Mouse (Mus musculus) heart, embryonic 10.5 days (tissue): ENCODE measurements around the gene Il11ra1. TPM values are rescaled to one million over a fixed set of nuclear protein-coding genes. Genes with fewer than 3 reads are reported as not detected.
A peak's percentile ranks its signal among the peaks of the same experiment; 100 is the strongest.
"Not testable (repeated sequence)": the region's sequence is repeated elsewhere in the genome, so short reads cannot be mapped to it uniquely, and the experiment has no call there.

Source experiments
- DNase-seq: peaks from one replicate; pipeline ENCODE4 v3.0.0-alpha.2; 2017; ENCODE audit warnings: low spot score
- H3K27ac ChIP-seq: fragments of 300-500 bp; sonication (generic); 2 replicates; pipeline ENCODE4 v1.5.1; 2016; ENCODE audit warnings: mild to moderate bottlenecking
- H3K27me3 ChIP-seq: fragments of 300-500 bp; sonication (generic); 2 replicates; pipeline ENCODE4 v1.6.1; 2016; ENCODE audit warnings: mild to moderate bottlenecking; ENCODE audit not compliant: poor library complexity, insufficient read depth, severe bottlenecking
- H3K36me3 ChIP-seq: fragments of 300-500 bp; sonication (generic); 2 replicates; pipeline ENCODE4 v1.6.1; 2016; ENCODE audit warnings: mild to moderate bottlenecking, moderate library complexity
- H3K4me1 ChIP-seq: fragments of 300-500 bp; sonication (generic); 2 replicates; pipeline ENCODE4 v1.6.1; 2016; ENCODE audit warnings: mild to moderate bottlenecking
- H3K4me3 ChIP-seq: fragments of 300-500 bp; sonication (generic); 2 replicates; pipeline ENCODE4 v1.5.1; 2016; ENCODE audit warnings: mild to moderate bottlenecking, moderate library complexity
- H3K9me3 ChIP-seq: fragments of 300-500 bp; sonication (generic); 2 replicates; pipeline ENCODE4 v1.6.1; 2016; ENCODE audit warnings: mild to moderate bottlenecking, moderate library complexity
- WGBS: fragments of 180-500 bp; shearing (Covaris S2); methylation state at CpG from one replicate; pipeline ENCODE4 v1.1.7; 2016; 5-methylcytosine and 5-hydroxymethylcytosine counted together
- polyA plus RNA-seq: library from polyadenylated mRNA; unstranded; fragments of >200 nt; fragmentation: Nextera tagmentation; extraction: Ambion mirVana; gene quantifications from 2 replicates; pipeline ENCODE4 v1.2.1, GENCODE M21; 2016

Gene Il11ra1
- polyA plus RNA-seq = 144 and 147 TPM in 2 replicates

DNA sequence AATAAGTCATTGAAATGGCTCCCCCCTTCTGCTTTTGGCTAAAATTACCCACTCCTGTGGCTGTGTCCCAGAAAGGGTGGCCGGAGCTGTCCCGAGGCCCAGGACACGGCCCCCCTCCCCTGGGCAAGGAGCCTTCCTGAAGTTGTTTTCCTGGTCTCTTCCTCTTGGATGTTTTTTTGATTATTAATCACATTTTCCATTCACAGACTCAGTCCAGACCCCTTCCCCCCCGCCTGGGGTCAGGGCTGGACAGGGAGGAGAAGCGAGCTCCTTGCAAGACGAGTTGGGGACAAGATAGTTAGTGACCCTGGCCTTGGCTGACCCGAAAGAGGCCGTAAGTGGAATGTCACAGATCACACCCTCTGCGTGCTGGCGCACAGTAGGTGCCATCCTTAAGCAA, at the start of gene Il11ra1:
Gene Il11ra1 (plus strand): TSS at position 207 of the 400 bp plus-strand sequence.
- not testable (repeated sequence) for H3K4me3 ChIP-seq, H3K4me1 ChIP-seq, H3K36me3 ChIP-seq, H3K27ac ChIP-seq, DNase-seq, H3K9me3 ChIP-seq
- WGBS = 65% methylated on average over 10 of the region's 10 CpGs
- peaks cover 30% of the 10 kb centered on the region for H3K27me3 ChIP-seq

DNA sequence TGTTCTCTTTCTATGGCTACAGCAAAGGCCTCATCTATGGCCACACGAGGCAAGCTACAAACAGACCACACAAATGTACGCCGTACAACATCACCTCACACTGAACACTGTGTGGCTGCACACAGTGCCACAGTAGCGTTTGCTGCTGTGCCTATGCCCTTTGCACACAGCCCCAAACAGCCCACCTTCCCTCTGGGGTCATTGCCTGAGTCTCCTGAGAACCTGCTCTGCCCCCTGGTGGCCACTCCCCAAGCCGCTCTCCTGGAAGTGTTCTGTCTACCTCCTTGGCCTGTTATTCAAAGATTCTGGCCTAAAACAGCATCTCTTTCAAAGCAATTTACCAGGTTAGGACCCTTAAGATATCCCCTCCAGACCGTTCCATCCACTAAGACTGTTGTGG, 46.5 kb upstream of the Il11ra1 start:
- Histone ChIP-seq H3K4me3 (no peak overlapping the region), H3K27ac (no peak overlapping the region), H3K36me3 (no peaks in the 10 kb centered on the region), H3K27me3 (peaks cover 39% of the 10 kb centered on the region), H3K4me1 (peaks cover 12% of the 10 kb centered on the region), H3K9me3 (no peaks in the 10 kb centered on the region)
- 43% methylated on average over 6 of the region's 6 CpGs for whole genome bisulfite sequencing
- no peak for DNase-seq

DNA sequence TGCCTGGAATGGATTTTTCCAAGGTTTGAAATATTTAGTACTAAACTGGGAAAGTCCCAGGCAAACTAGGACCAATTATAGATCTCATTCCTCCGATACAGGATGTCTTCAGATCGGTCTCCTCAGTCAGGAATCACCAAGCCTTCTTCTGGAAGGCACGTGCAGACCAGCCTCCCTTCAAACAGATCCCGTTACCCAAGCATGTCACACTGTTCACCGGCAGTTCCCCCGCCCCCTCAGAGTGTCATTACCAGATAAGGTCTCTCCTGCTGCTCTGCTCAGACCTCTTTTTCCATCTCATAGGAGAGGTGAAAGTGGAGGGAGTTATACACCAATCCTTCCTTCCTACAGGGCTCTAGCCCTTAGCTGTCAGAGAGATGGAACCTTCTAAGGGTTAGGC, 46.1 kb upstream of the Il11ra1 start:
- Histone ChIP-seq H3K4me3 (no peak overlapping the region), H3K4me1 (peaks cover 16% of the 10 kb centered on the region), H3K36me3 (no peaks in the 10 kb centered on the region), H3K27me3 (peaks cover 43% of the 10 kb centered on the region), H3K27ac (no peak overlapping the region), H3K9me3 (no peaks in the 10 kb centered on the region)
- 41% methylated on average over 6 of the region's 6 CpGs for WGBS
- no peak for DNase-seq

DNA sequence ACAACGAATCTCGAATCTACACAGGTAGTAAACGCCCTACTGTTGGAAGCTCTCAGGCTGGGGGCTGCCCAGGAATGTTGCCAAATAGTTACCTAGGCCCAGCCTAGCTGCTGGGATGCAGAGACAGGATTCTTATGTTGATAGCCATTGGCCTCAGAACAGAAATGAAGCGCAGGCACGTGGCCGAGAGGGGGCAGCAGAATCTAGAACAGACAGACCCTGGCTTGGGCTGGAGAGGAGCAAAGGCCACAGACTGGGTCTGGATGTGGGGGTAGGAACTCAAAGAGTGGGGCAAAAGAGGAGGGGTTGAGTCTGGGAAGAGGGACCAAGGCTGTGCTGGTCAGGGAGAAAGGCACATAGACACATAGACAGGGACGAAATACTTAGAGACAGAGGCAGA, 45.6 kb upstream of the Il11ra1 start:
- Histone ChIP-seq H3K4me3 (no peak overlapping the region), H3K36me3 (no peaks in the 10 kb centered on the region), H3K9me3 (no peaks in the 10 kb centered on the region), H3K4me1 (peaks cover 21% of the 10 kb centered on the region), H3K27ac (no peak overlapping the region), H3K27me3 (peaks cover 48% of the 10 kb centered on the region)
- DNase-seq = no peak
- WGBS = 16% methylated on average over 7 of the region's 7 CpGs

DNA sequence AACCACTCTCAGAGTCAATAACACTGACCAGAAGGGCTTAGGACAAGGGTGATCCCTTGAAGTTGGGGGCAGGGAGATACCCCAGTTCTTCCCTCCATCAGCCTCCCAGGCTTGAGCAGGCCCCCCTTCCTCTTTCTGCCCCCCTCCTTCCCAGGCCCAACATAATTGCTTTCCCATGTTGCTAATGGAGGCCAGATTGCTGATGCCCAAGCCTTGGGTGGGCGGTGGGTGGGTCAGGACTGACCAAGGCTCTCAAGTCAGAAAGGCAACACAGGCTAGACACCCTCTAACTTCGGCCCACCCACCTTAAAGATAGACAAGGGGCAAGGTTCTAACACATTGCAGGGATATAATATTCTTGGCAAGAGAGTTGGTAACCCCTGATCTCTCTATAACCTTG, 44.3 kb upstream of the Il11ra1 start:
- peaks cover 61% of the 10 kb centered on the region for H3K27me3 ChIP-seq
- no peaks in the 10 kb centered on the region for H3K36me3 ChIP-seq
- DNase-seq = no peak
- H3K9me3 ChIP-seq = no peaks in the 10 kb centered on the region
- no peak overlapping the region for H3K4me3 ChIP-seq
- 76% methylated on average over 2 of the region's 2 CpGs for whole genome bisulfite sequencing
- H3K4me1 ChIP-seq = peaks cover 34% of the 10 kb centered on the region
- no peak overlapping the region for H3K27ac ChIP-seq

DNA sequence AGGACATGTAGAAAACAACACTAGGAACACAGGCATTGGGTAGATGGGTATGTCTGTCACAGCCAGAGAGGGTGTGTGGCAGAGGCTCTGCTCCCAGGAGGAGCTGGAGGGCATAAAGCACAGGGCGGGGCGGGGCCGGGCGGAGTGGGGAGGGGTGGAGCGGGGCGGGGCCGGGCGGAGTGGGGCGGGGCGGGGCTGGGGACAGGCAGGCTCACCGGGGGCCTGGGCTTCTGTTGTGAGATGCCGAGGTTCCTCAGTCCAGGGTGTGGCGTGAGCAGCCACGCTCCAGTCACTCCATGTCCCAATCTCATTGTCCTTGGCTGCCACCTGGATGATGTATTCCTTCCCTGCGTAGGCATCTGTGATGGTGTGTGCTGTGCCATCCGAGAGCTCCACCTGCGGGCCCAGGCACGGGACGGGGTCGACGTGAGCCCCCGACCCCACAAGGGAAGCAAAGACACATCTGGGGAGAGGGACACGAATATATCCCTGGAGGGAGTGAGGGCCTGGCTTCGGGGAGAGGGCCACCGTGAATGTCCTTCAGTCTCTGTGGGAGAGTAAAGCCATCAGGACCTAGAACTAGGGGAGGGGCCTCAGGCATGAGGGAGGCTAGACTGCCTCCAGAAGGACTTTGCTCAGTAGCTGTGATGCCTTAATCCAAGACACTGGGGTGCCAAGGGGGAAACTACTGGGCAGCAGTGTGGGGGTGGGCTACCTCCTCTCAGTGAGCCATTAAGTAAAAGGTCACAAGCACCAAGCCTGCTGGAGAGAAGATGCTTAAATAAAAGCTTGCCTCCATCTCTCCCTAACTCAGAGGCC, 41.0 kb upstream of the Il11ra1 start:
- Histone ChIP-seq H3K9me3 (no peaks in the 10 kb centered on the region), H3K4me1 (peaks cover 66% of the 10 kb centered on the region), H3K27me3 (peaks cover 85% of the 10 kb centered on the region), H3K36me3 (no peaks in the 10 kb centered on the region), H3K4me3 (no peak overlapping the region), H3K27ac (peak overlapping the region; percentile 67)
- DNase-seq = no peak
- 10% methylated on average over 25 of the region's 25 CpGs for WGBS

DNA sequence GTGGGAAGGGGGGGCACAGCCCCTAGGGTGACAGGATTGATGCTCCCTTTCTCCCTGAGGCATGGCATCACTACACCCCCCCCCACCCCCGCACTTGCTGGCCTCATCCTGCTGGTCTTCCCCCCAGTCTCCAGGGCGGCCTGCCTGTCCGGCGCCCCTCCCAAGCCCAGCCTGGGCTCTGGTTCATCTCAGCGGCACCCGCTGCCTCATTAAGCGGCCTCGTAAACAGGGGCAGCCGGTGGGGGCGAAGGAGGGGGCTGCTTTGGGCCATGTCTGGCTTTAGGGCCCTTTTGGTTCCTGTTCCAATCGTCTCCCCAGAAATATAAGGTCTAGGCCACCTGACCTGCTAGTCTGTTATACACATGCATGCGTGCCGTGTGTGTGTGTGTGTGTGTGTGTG, 40.2 kb upstream of the Il11ra1 start:
- 31% methylated on average over 13 of the region's 13 CpGs for WGBS
- no peaks in the 10 kb centered on the region for H3K9me3 ChIP-seq
- DNase-seq = no peak
- H3K27ac ChIP-seq = peak overlapping the region; percentile 67
- H3K27me3 ChIP-seq = peaks cover 93% of the 10 kb centered on the region
- H3K36me3 ChIP-seq = no peaks in the 10 kb centered on the region
- H3K4me3 ChIP-seq = no peak overlapping the region
- peaks cover 70% of the 10 kb centered on the region for H3K4me1 ChIP-seq

DNA sequence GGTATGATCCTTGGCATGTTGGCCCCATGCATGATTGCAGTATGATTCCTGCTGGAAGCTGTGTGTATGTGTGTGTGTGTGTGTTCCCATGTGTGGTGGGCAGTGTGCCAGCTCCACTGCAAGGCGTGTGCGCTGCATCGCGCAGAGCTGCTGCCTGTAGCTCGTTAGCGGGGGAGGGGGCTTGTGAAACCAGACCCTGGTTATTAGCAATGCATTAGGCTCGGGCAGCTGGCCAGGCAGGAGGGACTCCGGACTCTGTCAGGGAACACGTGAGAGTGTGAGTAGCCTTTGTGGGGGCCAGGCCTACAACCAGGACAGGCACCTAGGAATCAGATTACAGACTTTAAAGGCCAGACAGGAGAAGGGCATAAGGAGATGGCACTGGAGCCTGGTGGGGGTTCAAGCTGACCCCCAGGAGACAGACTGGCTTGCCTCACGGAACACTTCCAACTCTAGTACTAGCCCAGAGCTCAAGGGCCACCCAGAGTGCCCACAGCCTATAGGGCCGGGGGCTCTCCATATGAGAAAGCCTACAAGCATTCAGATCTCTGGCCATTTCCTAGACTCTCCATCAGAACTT, 38.8 kb upstream of the Il11ra1 start:
- peaks cover 96% of the 10 kb centered on the region for H3K27me3 ChIP-seq
- H3K36me3 ChIP-seq = no peaks in the 10 kb centered on the region
- H3K4me3 ChIP-seq = no peak overlapping the region
- H3K27ac ChIP-seq = peak overlapping the region; percentile 47; the same call in 1 of the 2 replicates
- WGBS = 32% methylated on average over 11 of the region's 11 CpGs
- no peaks in the 10 kb centered on the region for H3K9me3 ChIP-seq
- peaks cover 82% of the 10 kb centered on the region for H3K4me1 ChIP-seq
- no peak for DNase-seq

DNA sequence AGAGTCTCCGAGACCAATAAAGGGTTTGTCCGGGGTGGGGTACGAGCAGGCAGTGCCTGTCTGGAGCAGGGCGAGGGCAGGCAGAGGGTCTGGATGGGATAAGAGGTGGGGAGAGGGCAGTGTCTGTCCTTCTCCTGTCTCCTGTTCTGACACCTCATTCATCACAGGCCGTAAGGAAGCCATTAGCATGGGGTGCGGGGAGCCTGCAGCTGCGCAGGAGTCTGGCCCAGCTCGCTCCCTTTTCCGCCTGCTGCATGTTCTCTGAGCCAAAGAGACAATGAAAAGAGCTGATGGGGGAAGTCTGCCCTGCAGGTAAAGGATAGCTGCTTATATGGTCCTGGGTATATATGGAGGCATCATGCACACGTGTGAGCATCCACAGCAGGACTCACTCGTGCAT, 37.1 kb upstream of the Il11ra1 start:
- Histone ChIP-seq H3K9me3 (no peaks in the 10 kb centered on the region), H3K27ac (peak overlapping the region; percentile 42; the same call in 1 of the 2 replicates), H3K27me3 (peaks cover 87% of the 10 kb centered on the region), H3K4me3 (no peak overlapping the region), H3K36me3 (no peaks in the 10 kb centered on the region), H3K4me1 (peaks cover 86% of the 10 kb centered on the region)
- 59% methylated on average over 11 of the region's 11 CpGs for WGBS
- no peak for DNase-seq

DNA sequence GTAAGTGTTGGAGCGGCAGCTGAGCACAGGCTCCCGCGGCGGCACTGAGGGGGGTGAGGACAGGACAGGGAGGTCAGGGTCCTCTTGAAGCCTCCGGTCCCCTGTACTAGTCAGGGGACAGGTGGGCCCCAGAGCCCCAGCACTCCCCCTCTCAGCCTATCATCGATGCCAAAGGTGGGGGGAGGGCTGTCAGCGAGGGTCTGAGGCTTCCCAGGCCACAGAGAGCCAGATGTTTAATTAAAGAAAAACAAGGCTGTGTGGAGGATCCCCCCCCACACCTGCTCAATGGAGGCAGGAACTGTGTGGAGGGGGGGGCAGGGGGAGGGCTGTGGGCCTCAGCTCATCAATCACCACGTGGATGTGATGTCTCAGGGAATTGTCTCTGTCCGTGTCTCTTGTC, 36.2 kb upstream of the Il11ra1 start:
- Histone ChIP-seq H3K36me3 (no peaks in the 10 kb centered on the region), H3K4me3 (peak overlapping the region; percentile 3; the same call in 1 of the 2 replicates), H3K27me3 (peaks cover 86% of the 10 kb centered on the region), H3K27ac (peak overlapping the region; percentile 4; the same call in 1 of the 2 replicates), H3K9me3 (no peaks in the 10 kb centered on the region), H3K4me1 (peaks cover 77% of the 10 kb centered on the region)
- DNase-seq = no peak
- WGBS = 16% methylated on average over 9 of the region's 9 CpGs

DNA sequence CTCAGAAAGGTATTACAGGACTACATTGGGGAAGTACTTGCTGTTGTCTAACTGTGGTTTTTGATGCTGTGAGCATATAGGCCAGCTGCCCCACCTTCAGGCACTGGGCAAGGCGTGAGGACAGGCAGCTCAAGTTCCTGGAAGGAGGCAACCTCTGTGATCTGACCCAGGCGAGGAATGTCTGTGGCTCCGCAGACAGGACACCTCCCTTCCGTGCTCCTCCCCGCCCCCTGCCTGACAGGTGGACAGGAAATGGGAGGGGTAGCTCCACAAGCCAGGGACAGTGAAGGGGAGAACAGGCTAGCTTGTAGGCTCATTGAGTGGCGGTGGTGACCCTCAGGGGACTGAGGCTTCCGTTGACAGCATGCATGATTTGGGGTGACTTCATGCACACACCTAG, 35.3 kb upstream of the Il11ra1 start:
- DNase-seq = no peak
- Histone ChIP-seq H3K27ac (peak overlapping the region; percentile 79; the same call in 1 of the 2 replicates), H3K4me1 (peaks cover 68% of the 10 kb centered on the region), H3K27me3 (peaks cover 81% of the 10 kb centered on the region), H3K9me3 (no peaks in the 10 kb centered on the region), H3K36me3 (no peaks in the 10 kb centered on the region), H3K4me3 (peak overlapping the region; percentile 8; the same call in 1 of the 2 replicates)
- WGBS = 28% methylated on average over 7 of the region's 7 CpGs

DNA sequence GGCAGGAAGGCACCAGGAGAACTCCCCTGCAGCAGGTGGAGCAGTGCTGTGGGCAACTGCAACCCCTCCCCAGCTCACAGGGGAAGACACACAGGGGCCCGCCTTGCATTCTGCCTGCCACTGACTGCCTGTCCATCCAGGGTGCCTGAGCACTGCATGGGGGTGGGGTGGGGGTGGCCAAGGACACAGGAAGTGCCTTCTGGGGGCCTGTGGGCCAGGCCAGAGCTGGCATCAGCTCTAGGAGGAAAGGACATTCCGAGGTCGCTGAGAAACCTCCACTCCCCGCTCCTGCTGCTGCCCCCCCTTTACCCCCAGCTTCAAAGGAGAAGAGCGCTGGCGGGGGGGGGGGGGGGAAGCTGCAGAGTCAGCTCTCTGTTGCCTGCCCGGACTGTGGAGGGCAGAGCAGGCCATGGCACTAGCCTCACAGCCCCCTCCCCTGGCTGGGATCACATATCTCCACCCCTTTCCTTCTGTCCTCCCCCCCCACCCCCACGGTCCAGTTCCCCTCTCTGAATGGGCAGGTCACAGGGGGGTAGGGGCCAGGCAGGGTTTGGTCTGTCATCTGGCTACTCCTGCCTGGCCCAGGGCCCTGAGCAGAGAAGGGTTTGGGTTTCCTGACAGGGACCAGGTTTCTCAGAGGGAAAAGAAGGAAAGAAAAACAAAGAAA, 34.6 kb upstream of the Il11ra1 start:
- DNase-seq = no peak
- Histone ChIP-seq H3K27ac (peak overlapping the region; percentile 79), H3K9me3 (no peaks in the 10 kb centered on the region), H3K36me3 (no peaks in the 10 kb centered on the region), H3K4me1 (peaks cover 62% of the 10 kb centered on the region), H3K4me3 (peak overlapping the region; percentile 8; the same call in 1 of the 2 replicates), H3K27me3 (peaks cover 79% of the 10 kb centered on the region)
- 0% methylated on average over 5 of the region's 8 CpGs for WGBS

DNA sequence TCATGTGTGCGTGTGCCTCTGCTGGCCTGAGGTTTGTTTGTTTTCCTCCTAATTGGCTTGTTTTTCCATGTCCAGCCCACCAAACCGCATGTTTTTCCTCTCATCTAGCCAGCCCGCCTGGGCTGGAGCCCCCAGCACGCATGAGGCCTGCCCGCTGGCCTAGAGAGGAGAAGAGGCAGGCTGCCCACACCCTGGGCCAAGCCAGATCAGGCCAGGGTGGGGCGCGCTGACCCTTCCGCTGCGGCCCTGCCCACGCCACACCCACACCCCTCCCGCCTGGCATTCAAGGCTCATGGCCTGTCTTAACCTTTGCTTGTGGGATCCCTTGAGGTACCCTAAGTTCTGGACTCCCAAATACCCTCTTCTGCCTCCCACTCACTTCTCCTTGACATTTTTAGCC, 33.1 kb upstream of the Il11ra1 start:
- peaks cover 57% of the 10 kb centered on the region for H3K4me1 ChIP-seq
- no peaks in the 10 kb centered on the region for H3K36me3 ChIP-seq
- 76% methylated on average over 8 of the region's 11 CpGs for WGBS
- peaks cover 80% of the 10 kb centered on the region for H3K27me3 ChIP-seq
- H3K4me3 ChIP-seq = no peak overlapping the region
- no peak for DNase-seq
- H3K27ac ChIP-seq = no peak overlapping the region
- no peaks in the 10 kb centered on the region for H3K9me3 ChIP-seq
